Mouse (Mus musculus) central nervous system, embryonic 11.5 days (tissue): Measurements from ENCODE around the gene Brms1. TPM values are rescaled to one million over a fixed set of nuclear protein-coding genes. Genes with fewer than 3 reads are reported as not detected.

ENCODE experiments used
- polyA plus RNA-seq: library from polyadenylated mRNA; depleted of rRNA; stranded (reverse); fragments of >200 nt; gene quantifications from 2 replicates; pipeline ENCODE4 v1.2.3, GENCODE M21; 2012; rRNA removed

Brms1 gene
- 46.4 and 78.8 TPM in 2 replicates for polyA plus RNA-seq

DNA sequence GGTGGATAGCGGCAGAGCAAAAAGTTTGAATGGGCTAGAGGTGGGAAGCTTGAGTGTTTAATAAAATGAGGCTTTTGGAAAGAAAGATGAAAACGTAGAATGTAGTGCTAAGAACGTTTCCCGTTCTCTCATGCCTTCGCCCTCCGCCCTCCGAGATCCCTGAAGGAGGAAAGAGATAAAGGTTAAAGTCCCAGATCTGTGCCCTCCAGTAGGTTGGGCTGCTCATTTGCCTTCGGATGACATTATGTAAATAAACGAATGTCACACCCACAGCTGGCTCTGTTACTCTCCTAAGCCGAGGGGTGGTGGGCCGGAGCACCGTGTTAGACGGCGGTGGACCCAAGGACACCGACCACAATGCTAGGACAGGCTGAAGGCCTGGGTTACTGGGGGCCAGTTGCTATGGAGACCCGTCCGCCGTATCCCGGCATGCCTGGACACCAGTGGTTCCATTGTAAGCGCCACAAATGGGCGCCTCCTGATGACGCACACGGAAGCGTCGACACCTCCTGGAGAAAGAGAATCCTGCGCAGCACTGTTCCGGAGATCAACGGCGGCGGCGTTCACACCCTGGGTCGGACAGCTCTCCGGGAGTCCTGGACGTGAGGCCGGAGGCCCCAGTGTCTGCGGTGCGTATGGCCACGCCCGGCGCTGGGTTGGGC is at the start of gene Brms1:
Gene Brms1, plus strand, starts transcription at position 493 of the 662 bp plus-strand sequence.

DNA sequence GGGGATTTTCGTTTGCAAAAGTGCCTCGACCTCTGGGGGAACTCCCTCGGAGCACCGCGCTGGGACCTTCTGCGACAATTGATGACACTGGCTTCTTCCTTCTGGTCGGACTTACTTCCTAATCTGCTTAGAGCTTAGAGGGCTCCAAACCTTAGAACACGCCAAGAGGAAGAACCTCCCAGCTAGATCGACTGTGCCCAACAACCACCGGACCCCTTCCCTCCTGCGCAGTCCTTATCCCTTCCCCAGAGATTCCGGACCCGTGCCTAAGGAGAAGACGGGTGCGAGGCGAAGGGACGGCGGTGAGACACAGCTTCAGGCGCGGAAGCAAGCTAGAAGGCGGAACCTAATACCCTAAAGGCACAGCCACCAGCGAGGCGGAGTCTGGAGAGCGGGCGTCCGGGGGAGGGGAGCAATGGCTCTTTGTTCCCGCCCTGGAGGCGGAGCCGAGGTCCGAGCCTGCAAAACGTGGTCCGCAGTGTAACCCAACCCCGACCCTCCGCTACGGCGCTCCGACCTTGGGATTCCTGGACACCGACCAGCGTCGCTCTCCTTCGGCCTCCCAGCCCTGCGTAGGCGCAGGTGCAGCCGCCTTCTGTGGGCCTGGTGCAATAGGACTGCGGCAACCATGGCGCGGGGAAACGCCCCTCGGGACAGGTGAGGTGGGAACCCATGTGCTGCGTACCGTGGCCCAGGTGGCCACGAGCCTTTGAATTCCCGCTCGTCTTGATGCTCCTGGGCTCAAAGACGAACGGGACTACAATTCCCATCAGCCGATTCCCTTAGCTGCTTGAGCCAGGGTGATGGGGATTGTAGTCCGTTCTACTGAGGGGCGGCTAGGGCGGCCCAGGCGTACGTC is 17.3 kb upstream of the Brms1 start, which contains the start of gene Slc29a2:
Gene Slc29a2, plus strand, starts transcription at position 240 of the 859 bp plus-strand sequence.

DNA sequence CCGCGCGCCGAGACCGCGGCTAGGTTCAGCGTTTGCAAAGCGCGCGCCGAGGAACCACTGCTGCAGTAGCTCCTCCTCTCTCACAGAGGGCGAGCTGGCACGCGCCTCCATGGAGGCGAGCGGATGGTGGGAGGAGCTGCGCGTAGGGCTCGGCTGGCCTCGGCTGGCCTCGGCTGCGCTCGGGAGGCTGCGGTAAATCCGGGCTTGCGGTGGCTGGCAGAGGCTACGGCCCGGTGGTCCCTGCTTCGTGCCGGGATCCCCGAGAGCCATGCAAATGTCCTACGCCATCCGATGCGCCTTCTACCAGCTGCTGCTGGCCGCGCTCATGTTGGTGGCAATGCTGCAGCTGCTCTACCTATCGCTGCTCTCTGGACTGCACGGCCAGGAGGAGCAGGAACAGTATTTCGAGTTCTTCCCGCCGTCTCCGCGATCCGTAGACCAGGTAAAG is 2.4 kb upstream of the Brms1 start, which contains the start of the genes B4gat1 and AC124502.3:
Gene B4gat1, plus strand, starts transcription at position 118 of the 448 bp plus-strand sequence.
Gene AC124502.3, plus strand, starts transcription at position 183 of the 448 bp plus-strand sequence.

DNA sequence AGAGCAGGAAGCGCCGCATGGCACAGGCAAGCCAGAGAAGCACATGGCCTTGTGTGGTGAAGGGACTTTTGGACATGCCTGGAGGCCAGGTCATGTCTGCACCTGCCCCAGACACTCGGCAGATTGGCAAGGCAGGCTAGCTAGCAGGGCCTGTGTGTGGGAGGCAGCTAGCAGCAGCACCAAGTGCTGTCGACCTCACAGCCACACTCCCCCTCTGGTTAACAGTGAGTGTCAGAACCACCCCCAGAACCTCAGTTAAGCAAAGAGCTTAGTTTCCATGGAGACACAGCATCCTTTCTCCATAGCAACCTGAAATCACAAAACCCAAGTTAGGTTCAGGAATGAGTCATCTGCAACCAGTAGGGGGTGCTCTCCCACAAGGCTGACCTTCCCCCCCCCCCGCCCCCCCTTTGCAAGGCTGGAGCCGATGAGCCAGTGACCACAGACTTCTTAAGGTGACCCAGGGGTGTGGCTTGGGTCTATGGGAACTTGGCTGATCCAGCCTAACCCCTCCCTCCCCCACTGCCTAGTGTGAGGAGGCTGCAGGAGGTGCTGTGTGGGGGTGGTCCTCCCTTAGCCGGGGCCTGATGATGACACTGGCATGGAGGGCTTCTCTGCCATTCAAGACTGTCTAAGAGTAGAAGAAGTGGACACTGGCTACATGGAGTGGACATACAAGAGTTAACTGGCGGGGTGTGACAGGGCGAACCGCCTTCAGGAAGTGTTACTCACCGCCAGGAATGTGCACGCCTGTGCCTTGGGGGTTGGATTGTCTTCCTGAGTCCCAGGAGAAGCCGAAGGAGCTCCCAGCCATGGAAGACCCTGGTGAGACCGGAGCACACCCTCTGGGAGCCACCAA is 9.1 kb downstream of the Brms1 start, which contains the start of gene Rin1:
Gene Rin1, plus strand, starts transcription at position 435 of the 859 bp plus-strand sequence.

DNA sequence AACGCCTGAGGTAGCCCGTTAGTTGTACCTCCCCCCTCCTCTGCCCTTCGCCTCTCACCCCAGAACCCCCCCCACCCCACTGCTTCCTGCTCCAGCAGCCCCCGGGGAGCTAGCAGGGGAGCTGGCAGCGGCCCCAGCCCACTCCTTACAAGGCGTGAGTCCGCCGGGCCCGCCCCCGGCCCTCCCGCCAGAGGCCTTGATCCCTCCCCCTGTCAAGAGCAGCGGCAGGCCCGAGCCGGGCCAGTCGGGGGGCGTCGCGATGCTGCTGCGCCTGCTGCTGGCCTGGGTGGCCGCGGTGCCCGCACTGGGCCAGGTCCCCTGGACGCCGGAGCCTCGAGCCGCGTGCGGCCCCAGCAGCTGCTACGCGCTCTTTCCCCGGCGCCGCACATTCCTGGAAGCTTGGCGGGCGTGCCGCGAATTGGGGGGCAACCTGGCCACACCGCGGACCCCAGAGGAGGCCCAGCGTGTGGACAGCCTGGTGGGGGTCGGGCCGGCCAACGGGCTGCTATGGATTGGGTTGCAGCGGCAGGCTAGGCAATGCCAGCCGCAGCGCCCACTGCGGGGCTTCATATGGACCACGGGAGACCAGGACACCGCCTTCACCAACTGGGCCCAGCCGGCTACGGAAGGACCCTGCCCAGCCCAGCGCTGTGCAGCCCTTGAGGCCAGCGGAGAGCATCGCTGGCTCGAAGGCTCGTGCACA is 26.9 kb downstream of the Brms1 start, which contains the start of gene Cd248:
Gene Cd248, plus strand, starts transcription at position 212 of the 703 bp plus-strand sequence.

DNA sequence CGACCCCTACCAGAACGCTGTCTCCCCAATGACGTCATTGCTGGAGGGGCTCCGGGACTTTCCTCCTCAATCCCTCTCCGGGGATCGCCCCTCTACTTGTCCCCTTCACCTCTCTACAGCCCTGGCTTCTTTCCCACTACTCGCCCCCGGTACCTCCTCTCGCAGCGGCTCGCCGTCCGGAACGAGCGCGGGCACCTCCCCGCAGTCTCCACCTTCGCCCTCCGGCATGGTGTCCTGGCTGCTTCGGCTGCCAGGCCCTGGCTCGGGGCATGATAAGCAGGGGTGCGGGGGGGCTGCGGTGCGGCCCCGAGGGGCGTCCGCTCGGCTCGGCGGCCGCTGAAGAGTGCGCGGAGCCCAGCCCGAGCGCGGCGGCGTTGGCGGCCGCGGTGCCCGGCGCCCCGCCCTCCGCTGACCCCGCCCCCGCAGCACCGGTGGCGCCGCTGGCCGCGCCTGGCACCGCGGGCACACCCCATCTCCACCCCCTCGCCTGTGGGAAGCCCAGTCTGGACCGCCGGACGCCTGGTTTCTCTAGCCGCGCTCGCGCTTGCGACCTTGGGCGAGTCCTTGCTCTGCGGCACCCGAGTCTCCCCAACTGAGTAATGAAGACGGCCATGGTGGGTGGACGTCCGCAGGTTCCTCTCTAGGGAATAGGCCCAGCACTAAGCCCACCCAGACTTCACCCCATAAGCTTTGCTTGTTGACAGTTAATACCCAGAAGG is 44.1 kb downstream of the Brms1 start, which contains the start of gene Tmem151a:
Gene Tmem151a, minus strand, starts transcription at position 387 of the 719 bp plus-strand sequence.

DNA sequence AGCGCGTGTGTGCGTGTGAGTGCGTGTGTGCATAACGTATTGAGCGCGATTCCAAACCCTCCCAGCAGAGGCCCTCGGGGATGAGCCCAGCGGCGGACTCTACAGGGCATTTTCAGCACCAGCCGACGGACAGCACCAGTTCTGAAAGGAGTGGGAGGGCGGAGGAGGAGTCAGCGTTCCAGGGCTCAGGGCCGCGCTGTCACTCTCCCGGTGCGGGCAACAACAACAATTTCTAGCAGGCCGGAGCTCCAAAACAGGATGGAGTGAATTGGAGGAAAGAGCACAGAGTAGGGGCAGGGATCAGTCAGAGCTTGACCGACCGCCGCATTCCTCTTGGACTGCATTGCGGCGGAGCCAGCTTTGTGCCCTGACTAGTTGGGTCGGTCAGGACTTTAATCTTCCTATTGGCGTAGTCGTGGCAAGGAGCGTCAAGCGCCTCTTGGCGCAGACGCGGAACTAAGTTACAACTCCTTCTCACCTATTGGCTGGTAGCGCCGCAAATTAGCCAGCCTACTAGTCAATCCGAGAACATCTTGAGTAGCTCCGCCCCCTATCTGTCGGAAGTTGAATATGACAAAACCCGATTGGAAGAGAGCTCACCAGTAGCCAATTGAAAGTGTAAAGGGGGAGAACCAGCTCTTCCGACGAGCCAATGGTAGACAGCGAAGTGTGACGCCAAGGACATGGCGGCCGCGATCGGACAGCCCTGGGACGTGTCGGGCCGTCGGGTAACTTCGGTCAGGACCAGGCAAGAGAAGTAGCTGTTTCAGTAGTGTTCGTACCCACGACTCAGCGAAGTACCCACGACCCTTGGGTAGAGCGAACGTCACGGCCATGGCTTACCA is 47.0 kb downstream of the Brms1 start, which contains the start of gene Yif1a:
Gene Yif1a, plus strand, starts transcription at position 655 of the 845 bp plus-strand sequence.

DNA sequence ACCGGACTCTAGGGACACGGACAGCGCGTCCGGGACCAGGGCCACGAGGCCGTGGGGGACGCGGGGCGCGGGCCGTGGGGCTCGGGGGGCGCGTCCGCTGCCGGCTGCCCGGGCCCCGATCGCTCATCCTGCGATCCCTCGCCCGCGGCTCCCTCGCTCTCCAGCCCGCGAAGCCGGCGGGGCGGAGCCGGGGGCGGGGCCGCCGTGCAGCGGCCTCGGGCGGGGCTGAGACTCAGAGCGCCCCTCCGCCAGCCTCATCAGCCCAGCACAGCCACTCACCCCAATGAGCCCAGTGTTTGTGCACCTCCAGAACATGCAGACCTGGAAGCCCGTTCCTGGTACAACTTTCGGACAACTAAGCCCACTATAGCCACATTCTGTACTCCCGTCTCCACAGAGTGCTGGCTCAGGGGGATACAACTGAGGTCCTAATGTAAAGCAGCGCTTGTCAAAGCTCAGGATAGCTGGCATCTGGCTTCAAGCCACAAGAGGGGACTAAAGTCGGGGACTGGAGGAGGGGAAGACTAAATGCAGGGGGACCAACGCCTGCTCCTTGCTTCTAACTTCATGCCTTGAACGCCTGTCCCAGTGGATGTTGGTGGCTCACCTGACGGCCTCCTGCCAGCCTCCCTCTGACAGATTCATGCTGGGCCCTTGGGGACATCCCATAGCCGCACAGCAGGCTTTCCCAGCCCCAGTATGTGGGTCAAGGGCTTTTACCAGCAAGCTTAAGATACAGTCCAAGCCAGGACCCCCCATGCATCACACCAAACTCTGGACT is 57.4 kb downstream of the Brms1 start, which contains the start of gene Cnih2:
Gene Cnih2, minus strand, starts transcription at position 159 of the 781 bp plus-strand sequence.

Other genes with a start within 250 kb of the Brms1 start
- gene Rbm4, start 247.5 kb upstream of the Brms1 start, polyA plus RNA-seq: 99.0 and 147 TPM in 2 replicates
- 32.2 and 53.0 TPM in 2 replicates for gene Gm21992, start 229.7 kb upstream of the Brms1 start, polyA plus RNA-seq
- gene Rbm14, start 229.7 kb upstream of the Brms1 start, polyA plus RNA-seq: 59.1 and 70.7 TPM in 2 replicates
- gene Ccs, start 202.0 kb upstream of the Brms1 start, polyA plus RNA-seq: 49.6 and 64.8 TPM in 2 replicates
- gene Ccdc87, start 202.0 kb upstream of the Brms1 start, polyA plus RNA-seq: 0.10 and 0.13 TPM in 2 replicates
- gene Ctsf, start 186.2 kb upstream of the Brms1 start, polyA plus RNA-seq: 27.4 and 31.9 TPM in 2 replicates
- gene Actn3, start 163.4 kb upstream of the Brms1 start, polyA plus RNA-seq: 1.1 and 2.8 TPM in 2 replicates
- gene Zdhhc24, start 162.7 kb upstream of the Brms1 start, polyA plus RNA-seq: 22.3 and 22.5 TPM in 2 replicates
- gene Bbs1, start 134.7 kb upstream of the Brms1 start, polyA plus RNA-seq: 12.7 and 16.0 TPM in 2 replicates
- gene Dpp3, start 113.1 kb upstream of the Brms1 start, polyA plus RNA-seq: 113 and 134 TPM in 2 replicates
- gene Peli3, start 98.2 kb upstream of the Brms1 start, polyA plus RNA-seq: 2.4 and 2.7 TPM in 2 replicates
- 94.4 and 104 TPM in 2 replicates for gene Mrpl11, start 79.2 kb upstream of the Brms1 start, polyA plus RNA-seq
- 0.66 and 1.3 TPM in 2 replicates for gene Npas4, start 51.0 kb upstream of the Brms1 start, polyA plus RNA-seq
- 7.1 and 13.2 TPM in 2 replicates for gene Slc29a2, start 17.5 kb upstream of the Brms1 start, polyA plus RNA-seq
- 19.0 and 22.3 TPM in 2 replicates for gene B4gat1, start 2.5 kb upstream of the Brms1 start, polyA plus RNA-seq
- gene AC124502.3, start 2.5 kb upstream of the Brms1 start, polyA plus RNA-seq: 1.8 and 1.9 TPM in 2 replicates
- gene Rin1, start 9.1 kb downstream of the Brms1 start, polyA plus RNA-seq: 2.9 and 3.7 TPM in 2 replicates
- 24.5 and 32.1 TPM in 2 replicates for gene Cd248, start 26.7 kb downstream of the Brms1 start, polyA plus RNA-seq
- gene Tmem151a, start 44.2 kb downstream of the Brms1 start, polyA plus RNA-seq: 1.3 and 1.4 TPM in 2 replicates
- gene Yif1a, start 47.2 kb downstream of the Brms1 start, polyA plus RNA-seq: 25.2 and 67.9 TPM in 2 replicates
- 68.3 and 72.8 TPM in 2 replicates for gene Cnih2, start 57.2 kb downstream of the Brms1 start, polyA plus RNA-seq
- gene Rab1b, start 65.7 kb downstream of the Brms1 start, polyA plus RNA-seq: 130 and 168 TPM in 2 replicates
- gene Klc2, start 77.2 kb downstream of the Brms1 start, polyA plus RNA-seq: 60.5 and 71.9 TPM in 2 replicates
- gene Pacs1, start 231.8 kb downstream of the Brms1 start, polyA plus RNA-seq: 20.7 and 31.9 TPM in 2 replicates